Mouse (Mus musculus) hindbrain, embryonic 15.5 days (tissue): Measurements from ENCODE around the gene Chst11. TPM values are rescaled to one million over a fixed set of nuclear protein-coding genes. Genes with fewer than 3 reads are reported as not detected.
A peak's percentile ranks its signal among the peaks of the same experiment; 100 is the strongest.

ENCODE experiments used
- ATAC-seq: fragments of 200-750 bp; cut with Nextera tagmentation; 2 replicates; pipeline ENCODE4 v1.8.0; 2017; ENCODE audit warnings: low read depth, moderate number of reproducible peaks, moderate TSS enrichment; ENCODE audit not compliant: low FRiP score
- H3K27ac ChIP-seq: fragments of 300-500 bp; sonication (generic); replicated peaks from 2 replicates; pipeline ENCODE4 v1.5.1; 2015; ENCODE audit warnings: mild to moderate bottlenecking, inconsistent platforms
- H3K27me3 ChIP-seq: fragments of 300-500 bp; sonication (generic); 2 replicates; pipeline ENCODE4 v1.6.1; 2015; ENCODE audit warnings: control low read depth, inconsistent platforms
- H3K36me3 ChIP-seq: fragments of 300-500 bp; sonication (generic); 2 replicates; pipeline ENCODE4 v1.6.1; 2015; ENCODE audit warnings: control low read depth, inconsistent platforms
- H3K4me1 ChIP-seq: fragments of 300-500 bp; sonication (generic); replicated peaks from 2 replicates; pipeline ENCODE4 v1.6.1; 2015; ENCODE audit warnings: control low read depth, inconsistent platforms
- H3K4me2 ChIP-seq: fragments of 300-500 bp; sonication (generic); 2 replicates; pipeline ENCODE4 v1.6.1; 2015; ENCODE audit warnings: moderate library complexity, mild to moderate bottlenecking, inconsistent platforms
- H3K4me3 ChIP-seq: fragments of 300-500 bp; sonication (generic); 2 replicates; pipeline ENCODE4 v1.5.1; 2015; ENCODE audit warnings: mild to moderate bottlenecking, inconsistent platforms
- H3K9ac ChIP-seq: fragments of 300-500 bp; sonication (generic); 2 replicates; pipeline ENCODE4 v1.6.1; 2015; ENCODE audit warnings: inconsistent platforms
- H3K9me3 ChIP-seq: fragments of 300-500 bp; sonication (generic); 2 replicates; pipeline ENCODE4 v1.6.1; 2016; ENCODE audit warnings: control low read depth, inconsistent platforms
- WGBS: fragments of 180-500 bp; shearing (Covaris S2); methylation state at CpG from one replicate; pipeline ENCODE4 v1.1.7; 2015; 5-methylcytosine and 5-hydroxymethylcytosine counted together
- polyA plus RNA-seq: library from polyadenylated mRNA; unstranded; fragments of >200 nt; fragmentation: Nextera tagmentation; extraction: Ambion mirVana; gene quantifications from 2 replicates; pipeline ENCODE4 v1.2.1, GENCODE M21; 2015

Gene Chst11
- polyA plus RNA-seq, 1 experiment from 2014 or later = 3.8 TPM

DNA sequence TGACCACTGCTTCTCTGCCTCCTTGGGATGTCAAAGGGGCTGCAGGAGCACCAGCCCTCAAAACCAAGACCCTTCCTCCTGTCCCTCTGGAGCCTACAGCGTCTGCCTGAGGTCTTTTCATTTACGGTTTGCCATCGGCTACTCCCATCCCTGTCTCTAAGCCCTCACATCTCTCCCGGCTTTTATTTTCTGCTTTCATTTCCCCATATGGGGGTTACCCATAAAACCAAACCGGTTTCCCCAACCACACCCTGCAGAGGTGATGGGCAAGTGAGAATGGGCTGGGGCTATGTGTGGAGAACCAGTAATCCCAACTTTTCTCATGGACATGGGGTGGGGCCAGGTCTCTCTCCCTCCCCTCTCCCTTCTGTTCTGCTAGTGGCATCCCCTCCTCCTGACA is 156.1 kb downstream of the Chst11 start:
- no peak overlapping the region for H3K27ac ChIP-seq
- no peak overlapping the region for H3K9ac ChIP-seq
- H3K4me2 ChIP-seq = no peak overlapping the region
- no peaks in the 10 kb centered on the region for H3K27me3 ChIP-seq
- no peak for ATAC-seq
- no peaks in the 10 kb centered on the region for H3K9me3 ChIP-seq
- H3K4me1 ChIP-seq = peaks cover 14% of the 10 kb centered on the region; the same call in 1 of the 2 replicates
- no peaks in the 10 kb centered on the region for H3K36me3 ChIP-seq
- no peak overlapping the region for H3K4me3 ChIP-seq
- 90% methylated on average over 5 of the region's 5 CpGs for WGBS

GRCm38 (mm10) chr10:83143049-83143448 is 157.8 kb downstream of the Chst11 start:
- 67% methylated on average over 10 of the region's 10 CpGs for WGBS
- ATAC-seq = peak; percentile 24; the same call in 1 of the 2 replicates
- Histone ChIP-seq H3K27me3 (no peaks in the 10 kb centered on the region), H3K9me3 (no peaks in the 10 kb centered on the region), H3K4me1 (peaks cover 14% of the 10 kb centered on the region; the same call in 1 of the 2 replicates), H3K4me2 (no peak overlapping the region), H3K4me3 (no peak overlapping the region), H3K9ac (no peak overlapping the region), H3K27ac (0 out of 2 replicates have a peak overlapping the region, but pooled peaks have one; percentile 8), H3K36me3 (no peaks in the 10 kb centered on the region)

DNA sequence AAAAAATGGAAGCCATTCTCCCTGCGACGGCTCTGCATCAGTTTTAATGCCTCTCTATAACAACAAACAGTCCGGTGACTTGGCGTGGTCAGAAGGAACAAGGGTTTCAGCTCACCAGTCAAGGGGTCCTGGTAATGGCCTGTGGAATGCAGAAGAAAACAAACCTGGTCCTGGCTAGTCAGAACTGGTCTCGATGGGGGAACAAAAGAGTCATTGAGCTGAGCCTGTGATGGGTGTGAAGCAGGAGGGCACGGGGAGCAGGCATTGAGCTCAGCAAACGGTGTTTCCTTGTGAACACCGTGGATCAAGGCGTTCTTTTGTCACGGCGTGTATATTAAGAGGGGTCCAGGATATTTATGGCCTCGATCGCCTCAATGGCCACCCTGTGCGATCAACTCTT is 160.5 kb downstream of the Chst11 start:
- ATAC-seq = no peak
- Histone ChIP-seq H3K27ac (no peak overlapping the region), H3K4me1 (peaks cover 29% of the 10 kb centered on the region), H3K4me2 (no peak overlapping the region), H3K36me3 (no peaks in the 10 kb centered on the region), H3K27me3 (no peaks in the 10 kb centered on the region), H3K9me3 (no peaks in the 10 kb centered on the region), H3K4me3 (no peak overlapping the region), H3K9ac (no peak overlapping the region)
- WGBS = 35% methylated on average over 14 of the region's 14 CpGs

- H3K4me2 ChIP-seq = 0 out of 2 replicates have a peak overlapping the region, but pooled peaks have one; percentile 12
- H3K36me3 ChIP-seq = no peaks in the 10 kb centered on the region
- 0 out of 2 replicates have a peak, but pooled peaks have one; percentile 40 for ATAC-seq
- no peak overlapping the region for H3K9ac ChIP-seq
- H3K4me3 ChIP-seq = no peak overlapping the region
- peaks cover 37% of the 10 kb centered on the region for H3K4me1 ChIP-seq
- WGBS = 52% methylated on average over 12 of the region's 12 CpGs
- no peaks in the 10 kb centered on the region for H3K9me3 ChIP-seq
- no peak overlapping the region for H3K27ac ChIP-seq
- H3K27me3 ChIP-seq = no peaks in the 10 kb centered on the region
Observed at GRCm38 (mm10) chr10:83149342-83150178, 164.3 kb downstream of the Chst11 start.

- Histone ChIP-seq H3K4me3 (no peak overlapping the region), H3K4me2 (no peak overlapping the region), H3K4me1 (peaks cover 37% of the 10 kb centered on the region), H3K9ac (no peak overlapping the region), H3K27me3 (no peaks in the 10 kb centered on the region), H3K36me3 (no peaks in the 10 kb centered on the region), H3K9me3 (no peaks in the 10 kb centered on the region), H3K27ac (no peak overlapping the region)
- WGBS = 81% methylated on average over 7 of the region's 7 CpGs
- ATAC-seq = no peak
Observed at GRCm38 (mm10) chr10:83150587-83150986, 165.3 kb downstream of the Chst11 start.

DNA sequence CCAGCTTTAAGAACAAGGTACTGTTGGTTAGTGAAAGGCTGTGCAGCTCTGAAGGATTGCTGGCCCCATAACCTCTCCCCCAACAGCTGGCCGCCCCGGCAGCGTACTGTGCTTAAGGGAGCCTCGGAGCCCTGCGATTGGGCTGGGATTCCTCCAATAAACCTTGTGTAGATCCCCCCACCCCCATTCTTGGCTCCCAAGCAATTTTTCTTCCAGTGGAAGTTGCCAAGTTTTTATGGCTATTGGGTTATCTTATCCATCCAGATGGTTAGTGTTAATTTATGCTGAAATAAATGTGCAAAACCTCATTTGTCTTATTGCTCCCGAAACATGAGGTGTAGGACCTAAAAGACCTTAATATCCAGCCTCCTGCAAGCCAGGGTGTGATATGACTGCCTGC is 166.1 kb downstream of the Chst11 start:
- Histone ChIP-seq H3K4me3 (no peak overlapping the region), H3K4me1 (peaks cover 32% of the 10 kb centered on the region), H3K9me3 (no peaks in the 10 kb centered on the region), H3K36me3 (no peaks in the 10 kb centered on the region), H3K27me3 (no peaks in the 10 kb centered on the region), H3K27ac (0 out of 2 replicates have a peak overlapping the region, but pooled peaks have one; percentile 14), H3K9ac (no peak overlapping the region), H3K4me2 (no peak overlapping the region)
- WGBS = 55% methylated on average over 6 of the region's 6 CpGs
- ATAC-seq = no peak

- Histone ChIP-seq H3K4me2 (no peak overlapping the region), H3K9me3 (no peaks in the 10 kb centered on the region), H3K4me3 (no peak overlapping the region), H3K27me3 (no peaks in the 10 kb centered on the region), H3K9ac (no peak overlapping the region), H3K4me1 (peaks cover 32% of the 10 kb centered on the region), H3K27ac (no peak overlapping the region), H3K36me3 (no peaks in the 10 kb centered on the region)
- WGBS = 61% methylated on average over 16 of the region's 16 CpGs
- ATAC-seq = no peak
Observed at GRCm38 (mm10) chr10:83151896-83152685, 166.8 kb downstream of the Chst11 start.

GRCm38 (mm10) chr10:83152723-83153122 is 167.4 kb downstream of the Chst11 start:
- Histone ChIP-seq H3K36me3 (no peaks in the 10 kb centered on the region), H3K27ac (no peak overlapping the region), H3K4me3 (no peak overlapping the region), H3K9ac (no peak overlapping the region), H3K4me1 (peaks cover 32% of the 10 kb centered on the region), H3K9me3 (no peaks in the 10 kb centered on the region), H3K4me2 (no peak overlapping the region), H3K27me3 (no peaks in the 10 kb centered on the region)
- 94% methylated on average over 1 of the region's 1 CpGs for WGBS
- ATAC-seq = no peak

- no peak overlapping the region for H3K27ac ChIP-seq
- WGBS = 93% methylated on average over 5 of the region's 5 CpGs
- H3K9ac ChIP-seq = no peak overlapping the region
- no peak overlapping the region for H3K4me2 ChIP-seq
- no peak overlapping the region for H3K4me3 ChIP-seq
- no peaks in the 10 kb centered on the region for H3K27me3 ChIP-seq
- peaks cover 32% of the 10 kb centered on the region for H3K4me1 ChIP-seq
- H3K9me3 ChIP-seq = no peaks in the 10 kb centered on the region
- ATAC-seq = no peak
- no peaks in the 10 kb centered on the region for H3K36me3 ChIP-seq
Observed at GRCm38 (mm10) chr10:83153374-83153773, 168.1 kb downstream of the Chst11 start.

- H3K4me2 ChIP-seq = no peak overlapping the region
- no peak overlapping the region for H3K4me3 ChIP-seq
- 87% methylated on average over 9 of the region's 9 CpGs for WGBS
- no peak for ATAC-seq
- H3K27me3 ChIP-seq = no peaks in the 10 kb centered on the region
- H3K9me3 ChIP-seq = no peaks in the 10 kb centered on the region
- no peak overlapping the region for H3K27ac ChIP-seq
- H3K36me3 ChIP-seq = no peaks in the 10 kb centered on the region
- H3K9ac ChIP-seq = no peak overlapping the region
- H3K4me1 ChIP-seq = peaks cover 27% of the 10 kb centered on the region
Observed at GRCm38 (mm10) chr10:83153887-83154286, 168.6 kb downstream of the Chst11 start.

DNA sequence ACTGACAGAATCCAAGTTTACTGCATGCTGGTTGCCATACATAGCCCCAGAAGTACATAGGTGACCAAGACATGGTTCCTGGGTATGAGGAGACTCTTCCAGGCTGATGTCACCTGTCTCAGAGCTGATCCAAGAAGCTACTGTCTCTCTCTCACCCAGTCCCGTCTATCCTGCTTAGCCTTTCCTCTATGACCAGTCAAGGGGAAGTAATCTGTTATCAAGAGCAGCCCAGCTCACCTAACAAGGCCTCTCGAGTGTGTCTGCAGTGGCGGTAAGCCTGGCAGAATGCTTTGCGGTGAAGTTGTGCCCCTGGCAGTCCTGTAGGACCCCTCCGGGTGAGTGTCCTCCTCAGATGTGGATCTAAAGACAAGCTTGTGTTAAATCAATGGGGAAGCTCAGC is 172.0 kb downstream of the Chst11 start:
- no peaks in the 10 kb centered on the region for H3K27me3 ChIP-seq
- ATAC-seq = no peak
- no peaks in the 10 kb centered on the region for H3K36me3 ChIP-seq
- H3K4me1 ChIP-seq = peaks cover 6% of the 10 kb centered on the region
- H3K27ac ChIP-seq = no peak overlapping the region
- H3K4me2 ChIP-seq = no peak overlapping the region
- WGBS = 85% methylated on average over 5 of the region's 5 CpGs
- no peak overlapping the region for H3K4me3 ChIP-seq
- H3K9me3 ChIP-seq = no peaks in the 10 kb centered on the region
- no peak overlapping the region for H3K9ac ChIP-seq

GRCm38 (mm10) chr10:83158322-83158721 is 173.0 kb downstream of the Chst11 start:
- no peaks in the 10 kb centered on the region for H3K9me3 ChIP-seq
- H3K36me3 ChIP-seq = no peaks in the 10 kb centered on the region
- no peaks in the 10 kb centered on the region for H3K27me3 ChIP-seq
- no peak for ATAC-seq
- WGBS = 55% methylated on average over 8 of the region's 8 CpGs
- H3K27ac ChIP-seq = no peak overlapping the region
- H3K4me2 ChIP-seq = no peak overlapping the region
- H3K4me1 ChIP-seq = peaks cover 15% of the 10 kb centered on the region
- no peak overlapping the region for H3K4me3 ChIP-seq
- no peak overlapping the region for H3K9ac ChIP-seq
